Mouse (Mus musculus) neutrophil, adult 83 days (primary cell): Measurements from ENCODE around the gene Fxn. TPM values are rescaled to one million over a fixed set of nuclear protein-coding genes. Genes with fewer than 3 reads are reported as not detected.

Experiments used
- total RNA-seq, 2 experiments: library from RNA; stranded (reverse); gene quantifications; one replicate each; pipeline ENCODE4 v1.2.4; 2023

Fxn gene
- total RNA-seq: 10 to 100 TPM in 1 of 2 experiments, 1 to 10 TPM in 1; 9.5 to 10.3 TPM

GRCm38 (mm10) chr19:24280601-24281228 is at the start of gene Fxn:
Fxn (minus strand) TSS chr19:24280605.

DNA sequence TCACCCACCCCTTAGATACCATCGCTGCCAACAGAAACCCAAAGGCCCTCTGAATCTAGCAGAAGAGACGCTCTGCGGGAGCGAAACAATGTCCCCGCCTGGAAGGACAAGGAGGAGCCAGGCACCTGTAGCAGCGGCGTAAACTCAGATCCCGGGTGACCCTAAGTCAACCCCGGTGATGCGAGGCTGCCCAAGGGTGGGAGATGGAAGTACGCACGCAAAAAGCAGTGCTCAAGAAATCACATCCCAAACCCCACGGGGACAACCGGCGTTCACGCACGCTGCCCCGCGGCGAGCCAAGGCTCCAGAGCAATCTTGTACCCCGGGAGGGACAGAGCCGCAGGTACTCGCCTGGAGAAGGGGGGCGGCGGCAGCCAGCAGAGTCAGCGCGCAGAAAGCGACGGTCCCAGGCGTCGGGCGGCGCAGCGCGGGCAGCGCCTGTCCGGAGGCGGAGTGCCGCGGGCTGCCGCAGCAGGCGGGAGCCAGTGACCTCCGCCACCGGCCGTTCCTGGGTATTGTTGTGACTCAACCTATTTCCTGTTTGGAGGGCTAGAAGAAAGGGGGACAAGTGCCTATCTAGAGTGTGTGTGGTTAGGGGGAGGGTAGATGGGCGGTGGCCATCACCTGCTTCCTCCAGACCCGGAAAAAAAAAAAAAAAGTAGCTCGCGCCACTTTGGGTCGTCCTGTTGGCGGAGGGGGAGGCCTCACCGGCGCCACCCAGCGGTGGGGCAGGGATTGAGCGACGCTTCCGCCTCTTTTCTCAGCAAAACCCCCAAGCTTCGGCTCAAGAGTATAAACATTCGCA is 55.7 kb downstream of the Fxn start, which contains the start of gene Tjp2:
Gene Tjp2 (minus strand): TSS at position 531 of the 805 bp plus-strand sequence.

Other genes starting within 250 kb of the Fxn start
- gene Fam189a2, start 249.6 kb downstream of the Fxn start, total RNA-seq: under 1 TPM; 0.18 to 0.49 TPM
- gene Tjp2, start 55.6 kb downstream of the Fxn start, total RNA-seq: 1 to 10 TPM; 2.2 TPM
- 10 to 100 TPM; 30.9 to 37.4 TPM for gene Fam122a, start 196.8 kb upstream of the Fxn start, total RNA-seq